Mouse (Mus musculus) telencephalon, adult 2 months (tissue): ENCODE data around the gene Vmn1r217.
"Not testable (repeated sequence)": the region's sequence is repeated elsewhere in the genome, so short reads cannot be mapped to it uniquely, and the experiment has no call there.

ENCODE experiments used
- DNase-seq: peaks from one replicate; pipeline ENCODE4 v3.0.0-alpha.2; 2011; ENCODE audit warnings: low read depth, low spot score

The Vmn1r217 gene

GRCm38 (mm10) chr13:23118126-23118525, at the start of gene Vmn1r217:
Vmn1r217 (minus strand) TSS chr13:23118226.
- not testable (repeated sequence) for DNase-seq

GRCm38 (mm10) chr13:23166471-23166870, 48.4 kb upstream of the Vmn1r217 start:
- DNase-seq: not testable (repeated sequence)

- no peak for DNase-seq
Measured at GRCm38 (mm10) chr13:23159012-23159411, 41.0 kb upstream of the Vmn1r217 start, which contains the start of gene Vmn1r219. Vmn1r219 (plus strand) TSS chr13:23159312.

GRCm38 (mm10) chr13:23157848-23158247, 39.8 kb upstream of the Vmn1r217 start:
- DNase-seq: no peak

- DNase-seq: no peak
Measured at GRCm38 (mm10) chr13:23138880-23139279, 20.9 kb upstream of the Vmn1r217 start.

GRCm38 (mm10) chr13:23133501-23133900, 15.5 kb upstream of the Vmn1r217 start:
- no peak for DNase-seq

- DNase-seq: no peak
Measured at GRCm38 (mm10) chr13:23133099-23133498, 15.1 kb upstream of the Vmn1r217 start, which contains the start of gene Vmn1r218. Vmn1r218 (plus strand) TSS chr13:23133155.

GRCm38 (mm10) chr13:23120611-23121010, 2.6 kb upstream of the Vmn1r217 start:
- no peak for DNase-seq

- no peak for DNase-seq
Measured at GRCm38 (mm10) chr13:23094386-23094785, 23.6 kb downstream of the Vmn1r217 start.

- no peak for DNase-seq
Measured at GRCm38 (mm10) chr13:23069312-23069711, 48.7 kb downstream of the Vmn1r217 start.

GRCm38 (mm10) chr13:23067725-23068124, 50.3 kb downstream of the Vmn1r217 start, which contains the start of gene Vmn1r215:
Vmn1r215 (plus strand) TSS chr13:23068025.
- DNase-seq: no peak

GRCm38 (mm10) chr13:23057778-23058177, 60.2 kb downstream of the Vmn1r217 start:
- DNase-seq: no peak
